Mouse (Mus musculus) midbrain, embryonic 12.5 days (tissue): ENCODE results near the gene Maml2. TPM values are rescaled to one million over a fixed set of nuclear protein-coding genes. Genes with fewer than 3 reads are reported as not detected.

ENCODE experiments used
- ATAC-seq: fragments of 200-750 bp; cut with Nextera tagmentation; 2 replicates; pipeline ENCODE4 v1.8.0; 2017; ENCODE audit warnings: low read depth, moderate TSS enrichment, moderate library complexity; ENCODE audit not compliant: low FRiP score
- H3K27ac ChIP-seq: fragments of 300-500 bp; sonication (generic); replicated peaks from 2 replicates; pipeline ENCODE4 v1.5.1; 2016; ENCODE audit warnings: mild to moderate bottlenecking
- H3K27me3 ChIP-seq: fragments of 300-500 bp; sonication (generic); 2 replicates; pipeline ENCODE4 v1.6.1; 2016; ENCODE audit warnings: mild to moderate bottlenecking
- H3K36me3 ChIP-seq: fragments of 300-500 bp; sonication (generic); 2 replicates; pipeline ENCODE4 v1.6.1; 2016
- H3K4me1 ChIP-seq: fragments of 300-500 bp; sonication (generic); 2 replicates; pipeline ENCODE4 v1.6.1; 2016
- H3K4me2 ChIP-seq: fragments of 300-500 bp; sonication (generic); replicated peaks from 2 replicates; pipeline ENCODE4 v1.6.1; 2016; ENCODE audit warnings: mild to moderate bottlenecking, moderate library complexity
- H3K4me3 ChIP-seq: fragments of 300-500 bp; sonication (generic); 2 replicates; pipeline ENCODE4 v1.5.1; 2016; ENCODE audit warnings: mild to moderate bottlenecking
- H3K9ac ChIP-seq: fragments of 300-500 bp; sonication (generic); replicated peaks from 2 replicates; pipeline ENCODE4 v1.6.1; 2016; ENCODE audit warnings: mild to moderate bottlenecking, moderate library complexity
- H3K9me3 ChIP-seq: fragments of 300-500 bp; sonication (generic); 2 replicates; pipeline ENCODE4 v1.6.1; 2016; ENCODE audit warnings: mild to moderate bottlenecking
- WGBS: fragments of 180-500 bp; shearing (Covaris S2); methylation state at CpG from one replicate; pipeline ENCODE4 v1.1.7; 2016; 5-methylcytosine and 5-hydroxymethylcytosine counted together
- polyA plus RNA-seq: library from polyadenylated mRNA; unstranded; fragments of >200 nt; fragmentation: Nextera tagmentation; extraction: Ambion mirVana; gene quantifications from 2 replicates; pipeline ENCODE4 v1.2.1, GENCODE M21; 2016

Gene Maml2
- polyA plus RNA-seq, 1 experiment from 2014 or later = 12.5 TPM

DNA sequence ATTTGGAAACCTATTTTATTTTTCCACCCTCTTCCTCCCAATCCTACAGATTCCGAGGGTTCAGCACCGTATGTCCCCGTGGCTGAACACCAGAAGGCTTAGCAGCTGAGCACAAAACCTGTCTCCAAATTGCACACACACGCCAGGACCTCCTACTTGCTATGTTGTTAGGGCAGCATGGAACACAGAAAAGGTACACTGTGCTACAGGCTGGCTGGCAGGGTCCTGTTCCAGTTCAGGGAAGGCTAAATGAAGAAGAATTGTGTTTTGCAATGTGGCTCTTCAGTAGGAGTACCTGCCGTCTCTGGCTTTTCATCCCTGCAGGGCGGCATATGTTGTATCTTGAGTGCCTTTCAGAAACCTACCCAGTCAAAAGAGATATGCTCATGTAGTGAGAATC is 300.0 kb downstream of the Maml2 start:
- WGBS = 88% methylated on average over 6 of the region's 6 CpGs
- no peaks in the 10 kb centered on the region for H3K27me3 ChIP-seq
- H3K27ac ChIP-seq = no peak overlapping the region
- H3K4me2 ChIP-seq = no peak overlapping the region
- H3K36me3 ChIP-seq = no peaks in the 10 kb centered on the region
- ATAC-seq = no peak
- no peaks in the 10 kb centered on the region for H3K4me1 ChIP-seq
- no peak overlapping the region for H3K9ac ChIP-seq
- no peak overlapping the region for H3K4me3 ChIP-seq
- no peaks in the 10 kb centered on the region for H3K9me3 ChIP-seq

DNA sequence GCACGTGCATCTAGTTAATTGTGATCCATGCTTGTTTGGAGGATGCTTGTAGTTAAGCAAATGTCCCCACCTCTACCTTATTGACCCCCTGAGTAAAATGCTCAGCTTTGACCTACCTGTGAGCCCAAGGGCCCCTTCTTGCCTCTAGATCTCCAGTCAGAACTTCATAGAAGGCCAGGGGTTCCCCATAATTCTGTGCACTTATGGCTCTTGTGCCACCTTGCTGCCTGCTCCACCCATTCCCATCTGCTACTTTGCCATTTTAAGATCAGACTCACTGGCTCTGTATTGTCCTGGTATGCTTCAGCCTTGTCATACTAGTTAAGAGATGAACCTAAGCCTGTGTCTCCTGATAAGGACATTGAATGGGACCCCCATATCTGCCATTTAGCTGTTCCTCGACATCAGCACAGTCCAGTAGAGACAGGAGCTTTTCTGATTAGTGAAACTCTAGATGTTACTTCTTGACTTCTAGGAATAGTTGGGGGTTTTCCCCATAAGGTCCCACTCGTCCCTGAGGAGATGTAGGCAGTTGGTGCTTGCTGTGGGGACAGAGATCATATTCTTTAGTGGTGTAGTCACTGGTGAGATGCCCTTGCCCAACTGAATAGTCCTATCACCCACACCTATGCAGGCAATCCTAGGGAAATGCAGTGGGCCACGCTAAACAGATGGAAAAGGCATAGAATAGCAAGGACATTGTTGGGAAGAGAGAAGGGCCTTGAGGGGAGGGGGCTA is 301.0 kb downstream of the Maml2 start:
- no peaks in the 10 kb centered on the region for H3K36me3 ChIP-seq
- H3K4me2 ChIP-seq = no peak overlapping the region
- H3K4me1 ChIP-seq = no peaks in the 10 kb centered on the region
- H3K9me3 ChIP-seq = no peaks in the 10 kb centered on the region
- no peak for ATAC-seq
- no peak overlapping the region for H3K9ac ChIP-seq
- H3K4me3 ChIP-seq = no peak overlapping the region
- 84% methylated on average over 4 of the region's 4 CpGs for WGBS
- no peaks in the 10 kb centered on the region for H3K27me3 ChIP-seq
- no peak overlapping the region for H3K27ac ChIP-seq

DNA sequence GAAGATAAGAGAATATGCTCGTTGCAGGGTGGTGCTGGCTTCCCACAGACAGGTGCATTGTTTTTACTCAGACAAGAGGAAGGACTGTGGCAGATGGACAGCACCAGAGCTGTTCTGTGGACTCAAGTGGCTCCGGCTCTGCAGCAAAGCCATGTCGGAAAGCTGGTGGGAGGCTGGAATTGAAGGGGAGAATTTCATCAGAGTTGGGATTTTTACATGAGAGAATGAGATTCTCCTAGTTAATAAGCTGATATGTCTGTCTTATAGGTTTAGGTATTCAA is 301.5 kb downstream of the Maml2 start:
- Histone ChIP-seq H3K4me2 (no peak overlapping the region), H3K4me1 (no peaks in the 10 kb centered on the region), H3K36me3 (no peaks in the 10 kb centered on the region), H3K9me3 (no peaks in the 10 kb centered on the region), H3K27me3 (no peaks in the 10 kb centered on the region), H3K9ac (no peak overlapping the region), H3K27ac (no peak overlapping the region), H3K4me3 (no peak overlapping the region)
- ATAC-seq = no peak
- 80% methylated on average over 3 of the region's 3 CpGs for WGBS

DNA sequence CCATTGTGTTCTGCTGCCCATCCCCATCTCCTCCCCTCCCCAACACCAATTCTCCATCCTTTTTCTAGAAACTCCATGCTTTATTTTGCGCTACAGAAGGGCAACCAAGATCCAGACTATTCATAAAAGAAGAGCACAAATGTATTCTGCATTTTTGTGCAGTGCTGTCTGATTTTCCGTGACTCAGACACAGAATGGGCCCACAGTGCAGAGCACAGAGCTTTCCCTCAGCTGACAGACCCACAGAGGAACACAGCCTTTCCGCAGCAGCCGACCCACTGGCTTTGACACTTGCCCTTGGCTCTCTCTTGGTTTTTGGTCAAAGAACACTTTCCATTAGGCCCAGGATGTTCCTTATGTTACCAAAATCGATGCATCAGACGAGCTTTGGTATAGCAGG is 302.0 kb downstream of the Maml2 start:
- H3K27ac ChIP-seq = no peak overlapping the region
- no peak for ATAC-seq
- H3K9me3 ChIP-seq = no peaks in the 10 kb centered on the region
- 92% methylated on average over 6 of the region's 6 CpGs for WGBS
- H3K4me1 ChIP-seq = no peaks in the 10 kb centered on the region
- no peak overlapping the region for H3K9ac ChIP-seq
- no peaks in the 10 kb centered on the region for H3K27me3 ChIP-seq
- no peak overlapping the region for H3K4me2 ChIP-seq
- no peaks in the 10 kb centered on the region for H3K36me3 ChIP-seq
- H3K4me3 ChIP-seq = no peak overlapping the region

DNA sequence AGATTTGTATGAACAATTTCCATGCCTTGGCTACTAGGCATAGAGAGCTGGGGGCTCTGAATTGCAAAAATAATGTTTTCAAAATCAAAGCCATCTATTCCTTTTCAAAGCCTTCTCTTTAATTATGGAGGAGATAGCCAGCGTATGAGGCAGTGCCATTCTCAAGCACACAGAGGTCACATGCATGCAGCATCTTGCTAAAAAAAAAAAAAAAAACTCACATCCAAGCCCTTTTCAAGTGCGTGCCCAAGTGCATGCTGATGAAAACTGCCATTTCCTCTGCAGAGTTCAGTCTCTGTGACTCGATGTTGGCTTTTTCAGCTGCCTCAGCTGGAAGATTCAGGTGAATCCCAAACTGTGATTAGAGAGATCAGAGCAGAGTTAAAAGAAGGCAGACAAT is 304.0 kb downstream of the Maml2 start:
- no peak for ATAC-seq
- 77% methylated on average over 3 of the region's 3 CpGs for WGBS
- no peak overlapping the region for H3K4me2 ChIP-seq
- H3K4me1 ChIP-seq = no peaks in the 10 kb centered on the region
- H3K36me3 ChIP-seq = no peaks in the 10 kb centered on the region
- H3K27me3 ChIP-seq = no peaks in the 10 kb centered on the region
- H3K9ac ChIP-seq = no peak overlapping the region
- H3K27ac ChIP-seq = no peak overlapping the region
- no peak overlapping the region for H3K4me3 ChIP-seq
- no peaks in the 10 kb centered on the region for H3K9me3 ChIP-seq

DNA sequence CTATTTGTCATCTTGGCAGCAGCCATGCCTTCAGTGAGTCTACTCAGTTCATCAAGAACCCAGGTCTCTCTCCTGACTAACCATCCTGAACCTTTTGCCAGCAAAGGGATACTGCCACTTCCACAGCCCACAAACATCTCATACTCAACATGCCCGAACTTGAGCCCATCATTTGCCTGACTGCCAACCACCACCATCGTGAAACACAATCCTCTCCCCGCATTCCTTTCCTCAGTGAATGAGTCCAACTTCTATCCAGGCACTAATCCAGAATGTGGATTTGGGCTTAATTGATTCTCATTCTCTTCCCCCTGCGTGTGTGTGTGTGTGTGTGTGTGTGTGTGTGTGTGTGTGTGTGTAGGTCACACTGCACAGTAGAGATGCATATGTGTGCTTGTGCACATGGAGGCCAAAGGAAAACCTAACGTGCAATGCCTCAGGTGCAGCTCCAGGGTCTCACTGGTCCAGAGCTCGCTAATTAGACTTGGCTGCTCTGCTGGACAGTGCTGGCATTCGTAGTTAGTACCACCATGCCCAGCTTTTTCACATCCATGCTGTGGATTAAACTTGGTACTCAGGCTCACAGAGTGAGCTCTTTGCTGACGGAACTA is 305.9 kb downstream of the Maml2 start:
- WGBS = 86% methylated on average over 7 of the region's 8 CpGs
- H3K36me3 ChIP-seq = no peaks in the 10 kb centered on the region
- no peak for ATAC-seq
- no peaks in the 10 kb centered on the region for H3K9me3 ChIP-seq
- no peak overlapping the region for H3K9ac ChIP-seq
- H3K4me3 ChIP-seq = no peak overlapping the region
- no peak overlapping the region for H3K27ac ChIP-seq
- H3K4me1 ChIP-seq = no peaks in the 10 kb centered on the region
- no peak overlapping the region for H3K4me2 ChIP-seq
- H3K27me3 ChIP-seq = no peaks in the 10 kb centered on the region

DNA sequence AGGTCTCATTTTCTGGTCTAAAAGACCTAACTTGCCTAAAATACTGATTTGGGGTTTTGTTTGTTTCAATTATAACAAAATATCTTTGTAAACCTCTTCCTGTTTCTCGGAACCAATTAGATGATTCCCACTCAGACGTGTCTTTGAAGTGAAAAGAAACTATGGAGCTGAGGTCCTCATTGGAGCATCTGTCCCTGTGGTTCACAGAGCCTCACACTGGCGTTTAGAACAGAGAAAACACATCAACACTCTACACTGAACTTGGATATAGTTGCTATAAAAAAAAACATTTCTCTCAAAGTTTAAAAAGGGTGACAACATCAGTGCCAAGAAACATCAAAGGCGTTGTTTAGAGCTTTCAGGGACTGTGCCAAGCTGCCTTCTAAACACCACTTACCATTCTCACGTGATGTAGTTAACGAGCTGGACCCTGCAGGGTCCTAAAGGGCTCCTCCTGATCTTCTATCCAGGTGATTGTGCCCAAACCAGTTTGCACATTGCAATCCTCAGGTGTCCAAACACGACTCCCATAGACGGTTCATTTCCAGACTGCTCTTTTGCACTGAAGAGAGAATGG is 309.9 kb downstream of the Maml2 start:
- ATAC-seq = no peak

DNA sequence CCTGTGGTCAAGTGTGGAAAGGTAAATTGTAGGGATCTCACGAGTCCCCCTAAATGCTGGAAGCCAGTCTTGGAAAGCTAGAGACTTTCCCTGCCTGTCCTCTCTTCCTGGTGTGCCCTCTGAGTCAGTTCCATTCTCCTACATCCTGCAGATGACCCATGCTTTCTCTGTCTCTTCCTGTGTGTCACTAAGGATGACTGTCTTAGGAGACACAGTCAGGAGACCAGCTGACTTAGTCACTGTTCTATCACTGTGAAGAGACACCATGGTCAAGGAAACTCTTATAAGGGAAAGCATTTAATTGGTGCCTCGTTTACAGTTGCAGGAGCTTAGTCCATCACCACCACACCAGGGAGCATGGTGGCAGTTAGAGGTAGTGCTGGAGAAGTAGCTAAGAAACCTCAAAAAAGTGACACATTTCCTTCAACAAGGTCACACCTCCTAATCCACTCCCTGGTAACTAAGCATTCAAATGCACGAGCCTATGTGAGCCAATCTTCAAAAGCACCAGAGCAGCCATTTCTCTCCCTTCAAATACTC is 310.8 kb downstream of the Maml2 start:
- H3K27me3 ChIP-seq = no peaks in the 10 kb centered on the region
- no peak overlapping the region for H3K27ac ChIP-seq
- H3K4me3 ChIP-seq = no peak overlapping the region
- no peak overlapping the region for H3K4me2 ChIP-seq
- peaks cover 10% of the 10 kb centered on the region for H3K4me1 ChIP-seq
- ATAC-seq = no peak
- H3K9me3 ChIP-seq = no peaks in the 10 kb centered on the region
- WGBS = 51% methylated on average over 3 of the region's 3 CpGs
- no peak overlapping the region for H3K9ac ChIP-seq
- H3K36me3 ChIP-seq = no peaks in the 10 kb centered on the region

More for the DNA sequence above, 309.9 kb downstream of the Maml2 start:
- Histone ChIP-seq H3K9me3 (no peaks in the 10 kb centered on the region), H3K4me1 (peaks cover 2% of the 10 kb centered on the region; the same call in 1 of the 2 replicates), H3K36me3 (no peaks in the 10 kb centered on the region), H3K27ac (no peak overlapping the region), H3K27me3 (no peaks in the 10 kb centered on the region), H3K9ac (no peak overlapping the region), H3K4me3 (no peak overlapping the region), H3K4me2 (no peak overlapping the region)
- 80% methylated on average over 8 of the region's 8 CpGs for WGBS

DNA sequence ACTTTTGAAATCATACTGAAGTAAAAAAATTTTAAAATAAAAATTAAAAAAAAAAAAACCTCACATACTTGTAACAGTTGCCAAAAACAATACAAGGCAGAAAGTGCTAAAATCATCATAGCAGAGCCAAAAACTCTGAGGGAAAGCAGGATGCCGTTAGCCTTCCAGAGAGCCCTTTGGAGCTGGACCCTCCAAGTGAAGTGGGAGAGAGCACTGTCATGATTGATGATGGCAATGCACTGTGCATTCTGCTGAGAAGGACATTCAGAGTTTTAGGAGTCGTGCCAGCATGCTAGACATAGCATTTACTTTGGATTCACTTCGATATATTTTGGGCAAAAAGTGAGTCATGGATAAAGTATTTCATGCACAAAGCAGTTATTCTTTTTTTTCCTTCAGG is 313.8 kb downstream of the Maml2 start:
- no peaks in the 10 kb centered on the region for H3K27me3 ChIP-seq
- peaks cover 15% of the 10 kb centered on the region for H3K4me1 ChIP-seq
- H3K4me2 ChIP-seq = no peak overlapping the region
- no peak for ATAC-seq
- H3K9ac ChIP-seq = no peak overlapping the region
- H3K4me3 ChIP-seq = no peak overlapping the region
- H3K9me3 ChIP-seq = no peaks in the 10 kb centered on the region
- H3K27ac ChIP-seq = no peak overlapping the region
- WGBS = 88% methylated on average over 3 of the region's 3 CpGs
- no peaks in the 10 kb centered on the region for H3K36me3 ChIP-seq

DNA sequence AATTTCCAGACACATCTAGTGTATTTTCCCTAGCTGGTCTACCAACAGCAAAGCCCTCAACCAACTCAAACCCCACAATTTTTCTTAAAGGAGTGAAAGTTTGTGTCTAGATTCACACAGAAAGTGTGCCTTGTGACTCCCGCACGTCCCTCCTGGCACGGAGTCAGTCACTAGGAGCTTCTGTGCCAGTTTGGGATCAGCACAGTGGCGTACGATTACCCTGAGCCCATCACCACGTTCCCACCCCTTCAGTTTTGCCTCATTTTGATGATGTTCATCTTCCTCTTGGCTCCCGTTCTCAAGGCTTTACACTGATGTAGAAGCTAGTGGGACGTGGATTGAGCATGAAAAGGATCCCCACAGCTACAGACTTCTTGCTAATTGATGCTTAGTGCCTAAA is 314.6 kb downstream of the Maml2 start:
- H3K4me2 ChIP-seq = no peak overlapping the region
- H3K9ac ChIP-seq = no peak overlapping the region
- WGBS = 67% methylated on average over 8 of the region's 8 CpGs
- H3K4me1 ChIP-seq = peaks cover 15% of the 10 kb centered on the region
- no peak overlapping the region for H3K27ac ChIP-seq
- no peaks in the 10 kb centered on the region for H3K27me3 ChIP-seq
- no peak for ATAC-seq
- no peaks in the 10 kb centered on the region for H3K36me3 ChIP-seq
- H3K9me3 ChIP-seq = no peaks in the 10 kb centered on the region
- H3K4me3 ChIP-seq = no peak overlapping the region

DNA sequence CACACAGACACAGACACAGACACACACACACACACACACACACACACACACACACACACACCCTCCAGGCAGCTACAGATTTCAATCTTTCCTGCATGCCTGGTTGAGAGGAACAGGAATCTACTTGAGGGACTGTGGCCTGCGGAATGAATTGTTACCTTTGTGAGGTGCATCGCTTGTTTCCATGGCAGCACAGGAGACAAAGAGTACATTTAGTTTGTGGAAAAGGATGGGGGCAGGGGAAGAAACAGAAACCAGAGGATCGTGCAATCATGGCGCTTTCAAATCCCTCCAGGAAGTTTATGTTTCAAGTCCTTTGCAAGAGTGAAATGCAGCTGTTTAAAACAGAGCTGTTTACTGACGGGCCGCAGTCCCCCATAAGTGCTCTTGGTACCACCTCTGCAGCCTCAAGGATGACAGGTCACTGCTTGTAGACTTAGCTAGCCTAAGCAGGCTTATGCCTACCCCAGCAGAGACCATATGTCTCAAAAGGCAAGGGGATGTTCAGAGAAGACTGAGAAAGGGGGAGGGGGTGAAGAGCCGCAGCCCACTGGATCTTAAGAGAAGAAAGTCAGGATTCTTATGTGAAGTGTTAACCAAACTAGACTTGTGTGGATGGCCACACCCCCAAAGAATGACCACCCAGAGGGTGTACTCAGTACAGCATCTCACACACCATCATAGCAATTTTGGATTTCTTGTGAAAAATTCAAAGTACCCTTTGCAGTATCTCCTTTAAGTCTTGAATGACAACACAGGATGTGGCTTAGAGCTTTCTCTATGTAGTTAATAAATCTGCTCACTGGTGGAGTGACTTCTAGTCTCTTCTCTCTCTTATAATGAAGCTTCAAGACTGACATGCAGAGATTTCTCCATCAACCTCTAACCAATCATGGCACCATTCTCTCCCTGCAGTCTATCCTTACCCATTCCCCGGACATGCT is 315.8 kb downstream of the Maml2 start:
- no peak overlapping the region; the same call in 1 of the 2 replicates for H3K9ac ChIP-seq
- WGBS = 51% methylated on average over 8 of the region's 8 CpGs
- no peak overlapping the region for H3K4me2 ChIP-seq
- H3K27ac ChIP-seq = no peak overlapping the region
- no peaks in the 10 kb centered on the region for H3K9me3 ChIP-seq
- H3K36me3 ChIP-seq = no peaks in the 10 kb centered on the region
- ATAC-seq = 0 out of 2 replicates have a peak, but pooled peaks have one; percentile 50
- no peak overlapping the region for H3K4me3 ChIP-seq
- H3K4me1 ChIP-seq = peaks cover 15% of the 10 kb centered on the region
- H3K27me3 ChIP-seq = no peaks in the 10 kb centered on the region
